Mouse (Mus musculus) CH12.LX (cell line): Measurements from ENCODE around the gene Cdh6.

Experiments
- BHLHE40 ChIP-seq: IDR thresholded peaks from 2 replicates; pipeline ENCODE4 v1.6.1; 2011; ENCODE audit warnings: mild to moderate bottlenecking, low read depth, low read length, improper control_type of control experiment
- CTCF ChIP-seq, 2 experiments: IDR thresholded peaks in 1 of 2; conservative IDR thresholded peaks in 1 of 2; 2 replicates each; pipeline ENCODE4 v1.5.1; 2011 to 2012; ENCODE audit warnings: low read depth in 2 of 2, low read length in 2 of 2, improper control_type of control experiment in 1 of 2, inconsistent platforms in 1 of 2, mild to moderate bottlenecking in 1 of 2, moderate library complexity in 1 of 2
- EP300 ChIP-seq: IDR thresholded peaks from 2 replicates; pipeline ENCODE4 v1.6.1; 2011; ENCODE audit warnings: low read length, improper control_type of control experiment
- JUN ChIP-seq: IDR thresholded peaks from 2 replicates; pipeline ENCODE4 v1.6.1; 2011; ENCODE audit warnings: low read depth, mild to moderate bottlenecking, low read length, improper control_type of control experiment, moderate library complexity; ENCODE audit not compliant: insufficient read depth
- JUND ChIP-seq: conservative IDR thresholded peaks from 2 replicates; pipeline ENCODE4 v1.6.1; 2011; ENCODE audit warnings: low read depth, low read length, improper control_type of control experiment
- MAFK ChIP-seq: IDR thresholded peaks from 2 replicates; pipeline ENCODE4 v1.6.1; 2011; ENCODE audit warnings: low read length, improper control_type of control experiment; ENCODE audit not compliant: insufficient replicate concordance
- MAX ChIP-seq: IDR thresholded peaks from 2 replicates; pipeline ENCODE4 v1.6.1; 2011; ENCODE audit warnings: low read length, improper control_type of control experiment
- POLR2A ChIP-seq: IDR thresholded peaks from 2 replicates; pipeline ENCODE4 v1.6.1; 2011; ENCODE audit warnings: low read depth, mild to moderate bottlenecking, improper control_type of control experiment, low read length
- POLR2AphosphoS2 ChIP-seq: IDR thresholded peaks from 2 replicates; pipeline ENCODE4 v1.6.1; 2011; ENCODE audit warnings: low read depth, low read length, improper control_type of control experiment
- RCOR1 ChIP-seq: conservative IDR thresholded peaks from 2 replicates; pipeline ENCODE4 v1.6.1; 2012; ENCODE audit warnings: low read depth, mild to moderate bottlenecking, inconsistent platforms, low read length, improper control_type of control experiment
- SMC3 ChIP-seq: IDR thresholded peaks from 2 replicates; pipeline ENCODE4 v1.6.1; 2011; ENCODE audit warnings: low read depth, low read length, improper control_type of control experiment
- USF1 ChIP-seq: IDR thresholded peaks from 2 replicates; pipeline ENCODE4 v1.6.1; 2014; ENCODE audit warnings: low read depth, mild to moderate bottlenecking, inconsistent platforms, low read length, improper control_type of control experiment
- ZNF384 ChIP-seq: IDR thresholded peaks from 2 replicates; pipeline ENCODE4 v1.6.1; 2012; ENCODE audit warnings: low read depth, low read length, improper control_type of control experiment, inconsistent platforms

DNA sequence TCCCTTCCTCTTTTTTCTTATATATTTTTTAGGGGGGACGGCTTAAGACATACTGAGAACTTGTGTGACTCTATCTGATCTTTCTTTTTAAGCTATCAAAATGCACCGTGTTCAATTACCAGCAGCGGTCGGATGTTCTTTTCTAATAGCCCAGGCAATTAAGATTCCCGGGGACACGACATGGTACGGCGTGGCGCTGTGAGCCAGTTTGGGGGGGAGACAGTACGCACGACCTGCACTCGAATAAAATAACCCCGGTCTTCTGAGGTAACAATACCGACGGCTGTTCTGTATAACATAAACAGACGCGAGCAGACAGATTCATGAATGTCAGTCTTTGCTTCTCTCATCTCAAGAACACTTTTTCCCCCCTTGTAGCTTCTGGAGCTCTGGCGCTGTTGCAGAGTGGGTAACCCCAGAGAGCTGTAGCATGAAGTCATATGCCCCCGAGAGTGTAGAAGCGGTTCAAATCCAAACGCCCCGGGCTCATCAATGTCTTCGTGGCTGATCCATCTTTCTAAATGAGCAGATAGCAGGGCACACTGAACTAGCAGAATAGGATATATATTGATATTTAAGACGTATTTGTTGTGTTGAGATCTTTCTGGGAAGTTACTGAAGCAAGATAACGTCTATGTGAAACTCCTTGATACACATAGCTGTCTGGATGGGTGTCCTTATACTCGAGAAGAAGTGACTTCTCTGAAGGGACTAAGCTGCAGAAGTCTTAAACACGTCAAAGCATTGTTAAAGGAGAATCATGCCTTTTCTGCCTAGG lies 554 bp upstream of the Cdh6 start:
- TF ChIP-seq EP300 (no peak), JUN (no peak), CTCF (conservative IDR thresholded peaks at IDR 0.05 in 1 of 2, IDR thresholded peaks at IDR 0.05 in 1 of 2; ENCODE audit: low read depth in 2 of 2, low read length in 2 of 2) (no peak), SMC3 (no peak), POLR2A (no peak), JUND (no peak), MAX (no peak), POLR2AphosphoS2 (no peak), MAFK (no peak), ZNF384 (no peak), USF1 (no peak), BHLHE40 (no peak), RCOR1 (no peak)
